Mouse (Mus musculus) adrenal gland, adult 8-10 months (tissue): ENCODE measurements around the gene Edn2. TPM values are rescaled to one million over a fixed set of nuclear protein-coding genes. Genes with fewer than 3 reads are reported as not detected.

ENCODE experiments used
- DNase-seq: peaks from one replicate; pipeline ENCODE4 v3.0.0; 2022
- total RNA-seq, 4 experiments: library from RNA; stranded (reverse); gene quantifications; 2 replicates each; pipeline ENCODE4 v1.2.4; 2022

Edn2 gene
- total RNA-seq, 4 experiments from 2014 or later = not detected

DNA sequence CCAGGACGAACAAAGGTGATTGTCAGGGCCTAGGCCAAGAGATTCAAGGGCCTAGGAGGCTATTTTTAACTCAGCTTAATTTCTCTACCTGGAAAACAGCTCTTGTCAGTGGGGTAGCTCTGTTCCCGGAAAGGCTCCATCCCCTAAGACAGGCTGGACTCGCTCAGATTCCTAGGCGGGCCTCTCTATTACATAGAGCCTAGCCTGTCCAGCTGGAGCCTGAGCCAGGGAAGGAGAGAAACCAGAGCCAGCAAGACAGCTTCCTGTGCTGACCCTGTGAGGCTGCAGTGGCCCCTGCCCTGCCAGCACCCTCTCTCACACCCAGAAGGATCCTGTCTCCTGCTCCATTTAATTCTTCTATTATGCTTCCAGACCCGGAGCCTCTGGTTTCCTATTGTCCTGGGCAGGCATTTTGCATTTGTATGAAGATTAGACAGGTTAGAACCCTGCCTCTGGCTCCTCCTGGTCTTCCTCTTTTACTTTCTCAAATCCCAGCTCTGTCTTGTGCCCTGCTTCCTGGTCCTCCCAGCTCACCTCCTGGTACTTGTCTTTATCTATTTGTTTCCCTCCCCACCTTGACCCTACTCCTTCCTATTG is 2.2 kb upstream of the Edn2 start:
- no peak for DNase-seq

DNA sequence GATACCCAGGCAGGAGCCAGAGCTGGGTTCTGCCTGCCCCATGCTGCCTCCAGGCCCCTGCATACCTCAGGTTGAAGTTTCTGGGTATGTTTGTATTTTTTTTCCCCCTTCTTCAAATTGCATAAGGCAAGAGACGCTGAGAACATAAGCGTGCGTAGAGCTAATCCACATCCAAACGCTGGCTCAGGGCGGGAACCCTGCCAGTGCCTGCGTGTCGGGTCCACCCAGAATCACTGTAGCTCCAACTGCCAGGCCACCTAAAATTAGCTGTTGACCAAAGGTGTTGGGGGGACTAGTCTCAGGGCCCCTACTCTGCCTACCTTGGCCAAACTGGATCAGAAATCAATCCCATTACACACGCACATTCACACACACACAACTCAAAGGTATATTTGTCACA is 1.6 kb downstream of the Edn2 start:
- no peak for DNase-seq

DNA sequence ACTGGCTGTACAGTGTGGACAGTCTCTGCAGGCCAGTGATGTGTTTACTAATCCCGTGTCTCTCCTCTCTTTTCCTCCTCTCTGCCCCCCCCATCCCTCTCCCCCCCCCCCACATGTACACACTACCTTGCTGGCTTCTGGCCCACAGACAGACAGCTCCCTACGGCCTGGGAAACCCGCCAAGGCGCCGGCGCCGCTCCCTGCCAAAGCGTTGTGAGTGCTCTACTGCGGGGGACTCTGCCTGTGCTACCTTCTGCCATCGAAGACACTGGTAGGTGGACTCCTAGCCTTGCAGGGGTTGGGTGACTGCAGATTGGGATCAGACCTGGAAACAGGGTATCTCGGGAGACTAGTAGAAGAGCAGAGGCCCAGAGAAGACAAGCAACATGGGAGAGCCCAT is 2.2 kb downstream of the Edn2 start:
- DNase-seq = no peak

DNA sequence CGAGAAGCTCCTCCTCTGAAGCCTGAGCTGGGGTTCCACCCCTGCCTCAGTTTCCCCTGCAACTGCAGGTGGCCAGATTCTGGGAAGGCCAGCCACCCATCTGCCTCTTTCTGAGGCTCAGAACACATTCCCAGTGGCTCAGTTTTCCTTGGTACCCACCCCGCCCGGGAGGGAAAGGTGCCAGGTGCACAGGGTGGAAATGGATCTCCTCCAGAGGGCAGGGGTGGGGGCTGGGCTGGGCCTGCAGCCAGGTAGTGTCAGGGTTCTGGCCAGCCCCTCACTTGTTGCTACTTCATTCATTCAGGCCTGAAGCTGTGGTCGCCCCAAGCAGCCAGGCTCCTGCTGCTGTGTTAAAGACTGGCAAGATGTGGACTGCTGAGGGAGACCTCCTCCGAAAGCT is 3.3 kb downstream of the Edn2 start:
- no peak for DNase-seq

GRCm38 (mm10) chr4:120167778-120168177 is 6.8 kb downstream of the Edn2 start:
- no peak for DNase-seq

GRCm38 (mm10) chr4:120168346-120168745 is 7.3 kb downstream of the Edn2 start:
- DNase-seq = no peak

GRCm38 (mm10) chr4:120170387-120170936 is 9.5 kb downstream of the Edn2 start:
- no peak for DNase-seq

- DNase-seq = no peak
These were observed 11.2 kb downstream of the Edn2 start for GRCm38 (mm10) chr4:120172050-120172684.

DNA sequence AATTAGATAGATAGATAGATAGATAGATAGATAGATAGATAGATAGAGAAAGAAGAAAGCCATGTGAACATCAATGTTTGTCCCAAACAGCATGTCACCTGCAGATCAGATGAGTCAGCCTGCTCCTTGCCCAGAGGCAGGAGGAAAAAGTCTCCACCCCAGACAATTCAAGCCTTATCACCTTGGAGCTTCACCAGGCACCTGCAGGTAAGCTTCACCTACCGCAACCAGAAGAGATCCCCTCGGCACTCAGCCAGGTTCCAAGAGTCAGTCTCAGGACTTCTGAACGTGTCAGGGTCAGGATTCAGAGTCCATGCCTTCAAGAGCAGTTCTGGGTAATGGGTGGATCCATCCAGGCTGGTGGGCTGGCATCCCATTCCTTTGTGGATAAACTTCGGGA is 18.1 kb downstream of the Edn2 start:
- no peak for DNase-seq

DNA sequence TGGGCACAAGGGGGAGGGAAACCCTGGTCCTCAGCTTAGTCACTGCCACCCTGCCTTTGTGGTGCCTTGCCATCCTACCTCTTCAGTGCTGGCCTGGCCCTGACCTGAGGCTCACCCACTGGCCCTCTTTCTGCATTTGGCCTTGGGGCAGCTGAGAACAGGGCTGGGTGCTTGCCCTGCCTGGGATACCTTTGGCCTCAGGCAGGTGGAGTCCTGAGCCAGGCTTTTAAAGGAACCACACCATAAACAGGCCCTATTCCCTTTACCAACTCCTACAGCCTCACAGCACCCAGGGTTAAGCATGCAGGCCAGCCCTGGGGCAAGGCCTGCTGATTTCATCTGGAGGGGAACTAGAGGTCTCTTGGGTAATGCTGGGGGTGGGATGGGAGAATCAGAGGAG is 19.5 kb downstream of the Edn2 start:
- no peak for DNase-seq

- no peak for DNase-seq
These were observed 23.5 kb downstream of the Edn2 start for GRCm38 (mm10) chr4:120184374-120184991.

DNA sequence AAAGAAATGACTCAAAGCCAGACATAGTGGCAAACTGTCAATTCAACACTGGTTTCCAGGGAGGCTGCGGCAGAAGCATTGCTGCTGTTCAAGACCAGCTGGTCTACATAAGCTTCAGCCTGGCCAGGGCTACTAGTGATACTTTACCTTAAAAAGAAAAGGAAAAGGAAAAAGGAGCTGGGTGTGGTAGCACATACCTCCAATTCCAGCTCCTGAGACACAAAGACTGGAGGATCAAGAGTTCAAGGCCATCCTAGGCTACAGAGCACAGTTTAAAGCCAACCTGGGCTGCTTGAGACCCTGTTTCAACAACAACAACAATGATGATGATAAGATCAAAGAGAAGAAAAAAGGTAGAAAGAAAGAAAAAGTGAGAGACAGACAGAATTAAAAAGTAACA is 25.4 kb downstream of the Edn2 start:
- no peak for DNase-seq

GRCm38 (mm10) chr4:120186934-120187333 is 25.9 kb downstream of the Edn2 start:
- no peak for DNase-seq

GRCm38 (mm10) chr4:120188204-120188603 is 27.2 kb downstream of the Edn2 start:
- no peak for DNase-seq

DNA sequence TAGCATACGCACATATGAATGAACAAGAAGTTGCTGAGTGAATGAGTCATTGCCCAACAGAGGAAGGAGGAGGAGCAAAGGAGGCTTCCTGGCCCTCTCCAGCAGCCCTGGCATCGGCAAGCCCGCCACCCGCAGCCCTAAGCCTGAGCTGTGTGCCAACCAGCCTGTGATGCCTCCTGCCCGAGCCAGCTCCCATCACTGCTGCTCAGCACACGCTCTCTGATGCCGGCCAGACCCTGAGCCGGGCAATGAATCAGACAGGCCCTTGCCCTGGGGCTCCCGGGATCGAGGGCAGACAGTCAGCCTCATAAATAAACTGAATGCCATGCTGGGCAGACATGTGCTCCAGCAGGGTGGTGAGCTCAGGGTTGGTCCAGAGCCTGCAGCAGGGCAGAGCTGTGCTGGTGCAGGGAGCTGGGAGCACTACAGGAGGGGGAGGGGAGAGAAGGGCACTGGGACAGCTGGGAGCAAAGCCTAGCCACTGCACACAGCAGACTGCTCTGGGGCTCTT is 27.7 kb downstream of the Edn2 start:
- DNase-seq = peak; percentile 93

DNA sequence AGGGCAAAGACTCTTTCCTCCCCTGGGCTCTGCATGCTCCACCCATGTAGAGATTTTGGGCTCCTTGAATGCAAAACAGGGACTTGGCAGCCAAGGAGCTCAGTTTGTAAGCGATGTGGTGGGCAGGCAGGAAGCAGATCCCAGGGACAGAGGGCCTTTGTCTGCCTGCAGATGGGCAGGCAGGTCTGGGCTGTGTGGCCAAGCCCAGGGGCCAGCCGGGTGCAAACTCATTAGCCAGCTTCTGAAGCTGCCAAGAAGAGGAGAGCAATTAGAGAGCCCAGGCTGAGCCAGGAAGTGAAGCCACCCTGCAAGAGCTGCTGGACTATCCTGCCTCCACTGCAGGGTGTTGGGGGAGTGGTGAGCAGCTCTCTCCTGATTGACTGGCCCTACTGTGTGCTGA is 28.9 kb downstream of the Edn2 start:
- no peak for DNase-seq

DNA sequence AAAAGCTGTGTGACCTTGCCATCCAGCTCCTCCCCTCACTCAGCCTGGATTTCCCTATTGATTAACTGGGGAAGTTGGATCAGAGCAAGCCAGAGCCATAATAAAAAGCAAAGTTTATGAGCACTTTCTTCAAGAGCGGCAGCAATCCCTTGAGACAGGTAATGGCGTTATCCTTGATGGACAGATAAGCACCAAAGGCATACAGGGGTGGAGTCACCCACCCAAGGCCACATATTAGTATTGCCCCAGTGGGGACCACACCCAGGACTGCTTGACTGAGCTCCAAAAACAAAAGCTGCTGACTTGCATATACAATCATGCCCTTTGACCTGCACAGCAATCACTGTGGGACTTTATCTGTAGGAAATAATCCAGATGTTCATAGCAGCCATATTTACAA is 31.0 kb downstream of the Edn2 start:
- no peak for DNase-seq

DNA sequence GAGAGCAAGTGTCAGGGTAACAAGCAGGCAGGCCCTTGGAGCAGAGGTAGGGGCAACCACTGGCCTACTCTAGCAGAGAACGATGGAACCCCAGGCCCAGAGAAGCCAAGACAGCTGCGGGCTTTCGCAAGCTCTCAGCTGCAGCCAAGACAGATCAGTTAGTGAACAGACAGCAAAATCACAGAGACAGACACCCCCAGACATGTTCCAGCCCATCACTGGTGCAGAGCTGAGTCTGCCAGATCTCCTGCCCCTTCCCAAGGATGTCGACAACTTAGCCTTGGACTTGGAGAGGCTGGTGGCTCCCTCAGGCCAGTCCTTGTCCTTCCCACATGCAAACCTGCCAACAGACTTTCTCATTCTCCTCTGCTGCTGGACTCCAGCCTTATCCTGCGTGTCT is 33.0 kb downstream of the Edn2 start:
- DNase-seq = no peak

DNA sequence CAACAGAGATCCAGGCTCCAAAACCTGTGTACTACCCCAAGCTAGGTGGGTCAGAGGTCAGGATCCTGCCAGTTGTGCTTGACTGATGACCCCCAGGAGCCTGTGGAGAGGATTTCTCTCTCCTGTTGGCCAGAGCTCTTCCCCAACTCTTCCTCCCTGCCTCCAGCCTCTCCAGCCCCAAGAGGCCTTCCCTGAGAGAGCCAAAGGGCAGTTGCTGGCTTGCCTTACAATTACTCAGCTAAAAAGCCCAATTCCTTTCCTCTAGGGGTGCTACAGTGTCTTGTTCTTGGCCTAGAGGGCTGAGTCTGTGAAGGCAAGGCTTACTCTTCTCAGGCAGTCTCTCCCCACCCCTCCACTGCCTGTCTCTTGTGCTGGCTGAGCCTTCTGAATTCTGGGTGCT is 34.0 kb downstream of the Edn2 start:
- DNase-seq = no peak

- DNase-seq = no peak
These were observed 38.3 kb downstream of the Edn2 start for GRCm38 (mm10) chr4:120199184-120199885.

- DNase-seq = no peak
These were observed 39.7 kb downstream of the Edn2 start for GRCm38 (mm10) chr4:120200551-120201266.

- DNase-seq = no peak
These were observed 43.4 kb downstream of the Edn2 start for GRCm38 (mm10) chr4:120204357-120204942.
